Mouse (Mus musculus): Measurements from ENCODE around the gene Lysmd2. TPM values are rescaled to one million over a fixed set of nuclear protein-coding genes. Genes with fewer than 3 reads are reported as not detected.
"Not testable (repeated sequence)": the region's sequence is repeated elsewhere in the genome, so short reads cannot be mapped to it uniquely, and the experiment has no call there.

Lysmd2 gene
- total and polyA plus RNA-seq, 3 experiments: 11.7 to 18.1 (median 16.2) TPM

- in situ Hi-C loops (cut with MboI; ENCODE audit: low pct_ligation_motif_present, low pct_unique_long_range_greater_than_20kb, low sequenced_read_pairs) (no loop called here), dilution Hi-C loops (cut with MboI; ENCODE audit: extremely low pct_ligation_motif_present, extremely low pct_unique_long_range_greater_than_20kb, low sequenced_read_pairs) (no loop called here)
- Histone ChIP-seq H3K79me2 (replicated peaks; ENCODE audit: control insufficient read depth, extremely low read depth, insufficient read depth, poor library complexity, severe bottlenecking) (no peaks in the 10 kb centered on the region), H3K4me1 (ENCODE audit: control insufficient read depth in 1 of 2, insufficient read depth in 2 of 2) (no peaks in the 10 kb centered on the region), H3K9ac (ENCODE audit: insufficient read depth, low read depth) (no peak overlapping the region), H3K36me3 (replicated peaks in 1 of 2; ENCODE audit: control insufficient read depth in 1 of 2, insufficient read depth in 1 of 2, low read length in 1 of 2) (no peaks in the 10 kb centered on the region), H3K4me3 (replicated peaks in 1 of 3; ENCODE audit: low read depth in 2 of 3, low read length in 2 of 3, poor library complexity in 1 of 3) (no peak overlapping the region), H3K27ac (ENCODE audit: insufficient read depth, low read depth) (no peak overlapping the region), H3K9me3 (replicated peaks; ENCODE audit: low read length) (peaks cover 2% of the 10 kb centered on the region), H3K4me2 (ENCODE audit: insufficient read depth, low read depth, poor library complexity, severe bottlenecking) (no peak overlapping the region), H3K27me3 (replicated peaks) (no peaks in the 10 kb centered on the region)
- DNase-seq (ENCODE audit: extremely low read depth): no peak
- no peak for TF ChIP-seq MYC (IDR thresholded peaks at IDR 0.05; ENCODE audit: low read depth, low read length)
- no peak for TF ChIP-seq TBP (conservative IDR thresholded peaks at IDR 0.05; ENCODE audit: low read depth, low read length)
- TF ChIP-seq HCFC1 (IDR thresholded peaks at IDR 0.05; ENCODE audit: low read depth, low read length): no peak
- no peak for TF ChIP-seq KAT2A (IDR thresholded peaks at IDR 0.05; ENCODE audit: insufficient replicate concordance, low read length)
- TF ChIP-seq GABPA (IDR thresholded peaks at IDR 0.05; ENCODE audit: insufficient replicate concordance, low read depth, low read length): no peak
- no peak for TF ChIP-seq UBTF (IDR thresholded peaks at IDR 0.05; ENCODE audit: low read depth, low read length)
- no peak for TF ChIP-seq POLR2AphosphoS2 (IDR thresholded peaks at IDR 0.05; ENCODE audit: low read depth, low read length)
- TF ChIP-seq CHD1 (IDR thresholded peaks at IDR 0.05; ENCODE audit: low read depth, low read length): no peak
- no peak for TF ChIP-seq ZKSCAN1 (IDR thresholded peaks at IDR 0.05; ENCODE audit: borderline replicate concordance, low read depth, low read length)
- TF ChIP-seq POLR2A (IDR thresholded peaks at IDR 0.05; ENCODE audit: low read depth, low read length): no peak
- no peak for TF ChIP-seq TCF12 (IDR thresholded peaks at IDR 0.05; ENCODE audit: low read depth, low read length)
- TF ChIP-seq MAX (IDR thresholded peaks at IDR 0.05; ENCODE audit: low read length): no peak
- no peak for TF ChIP-seq SMC3 (IDR thresholded peaks at IDR 0.05; ENCODE audit: low read depth, low read length)
- no peak for TF ChIP-seq CTCF (conservative IDR thresholded peaks at IDR 0.05 in 1 of 2, IDR thresholded peaks at IDR 0.05 in 1 of 2; ENCODE audit: low read depth in 2 of 2, low read length in 2 of 2)
- TF ChIP-seq ELF1 (IDR thresholded peaks at IDR 0.05; ENCODE audit: low read depth, low read length): no peak
- no peak for TF ChIP-seq USF2 (conservative IDR thresholded peaks at IDR 0.05; ENCODE audit: low read depth, low read length)
- no peak for TF ChIP-seq ZC3H11A (IDR thresholded peaks at IDR 0.05; ENCODE audit: low read depth, low read length)
- no peak for TF ChIP-seq IRF4 (IDR thresholded peaks at IDR 0.05; ENCODE audit: low read depth, low read length)
- no peak for TF ChIP-seq MAZ (IDR thresholded peaks at IDR 0.05; ENCODE audit: low read depth, low read length)
- no peak for TF ChIP-seq ZMIZ1 (IDR thresholded peaks at IDR 0.05; ENCODE audit: low read depth, low read length)
Observed at GRCm38 (mm10) chr9:75653981-75654911, 28.7 kb downstream of the Lysmd2 start.

GRCm38 (mm10) chr9:75656456-75656855 lies 30.9 kb downstream of the Lysmd2 start:
- in situ Hi-C loops (cut with MboI; ENCODE audit: low pct_ligation_motif_present, low pct_unique_long_range_greater_than_20kb, low sequenced_read_pairs): not testable (repeated sequence)

More at GRCm38 (mm10) chr9:75656456-75656855, 30.9 kb downstream of the Lysmd2 start:
- H3K9me3 ChIP-seq (replicated peaks; ENCODE audit: low read length); H3K4me2 ChIP-seq (ENCODE audit: insufficient read depth, low read depth, poor library complexity, severe bottlenecking); H3K9ac ChIP-seq (ENCODE audit: insufficient read depth, low read depth); H3K27ac ChIP-seq (ENCODE audit: insufficient read depth, low read depth); H3K27me3 ChIP-seq (replicated peaks); dilution Hi-C loops (cut with MboI; ENCODE audit: extremely low pct_ligation_motif_present, extremely low pct_unique_long_range_greater_than_20kb, low sequenced_read_pairs); H3K4me3 ChIP-seq (replicated peaks in 1 of 3; ENCODE audit: low read depth in 2 of 3, low read length in 2 of 3, poor library complexity in 1 of 3); H3K4me1 ChIP-seq (ENCODE audit: control insufficient read depth in 1 of 2, insufficient read depth in 2 of 2); H3K36me3 ChIP-seq (replicated peaks in 1 of 2; ENCODE audit: control insufficient read depth in 1 of 2, insufficient read depth in 1 of 2, low read length in 1 of 2); DNase-seq (ENCODE audit: extremely low read depth); H3K79me2 ChIP-seq (replicated peaks; ENCODE audit: control insufficient read depth, extremely low read depth, insufficient read depth, poor library complexity, severe bottlenecking): not testable (repeated sequence)

All from CH12.LX (cell line).